Mouse (Mus musculus) limb, embryonic 15.5 days (tissue): ENCODE data around the gene Necab3. TPM values are rescaled to one million over a fixed set of nuclear protein-coding genes. Genes with fewer than 3 reads are reported as not detected.

Experiments used
- ATAC-seq: fragments of 200-750 bp; cut with Nextera tagmentation; 2 replicates; pipeline ENCODE4 v1.8.0; 2017; ENCODE audit warnings: low read depth, moderate TSS enrichment; ENCODE audit not compliant: insufficient number of reproducible peaks, low FRiP score, low TSS enrichment
- H3K27ac ChIP-seq: fragments of 300-500 bp; sonication (generic); 2 replicates; pipeline ENCODE4 v1.5.1; 2015; ENCODE audit warnings: moderate library complexity, mild to moderate bottlenecking, inconsistent platforms
- H3K27me3 ChIP-seq: fragments of 300-500 bp; sonication (generic); 2 replicates; pipeline ENCODE4 v1.6.1; 2015; ENCODE audit warnings: inconsistent platforms
- H3K36me3 ChIP-seq: fragments of 300-500 bp; sonication (generic); 2 replicates; pipeline ENCODE4 v1.6.1; 2015; ENCODE audit warnings: inconsistent platforms
- H3K4me1 ChIP-seq: fragments of 300-500 bp; sonication (generic); 2 replicates; pipeline ENCODE4 v1.6.1; 2015; ENCODE audit warnings: inconsistent platforms
- H3K4me2 ChIP-seq: fragments of 300-500 bp; sonication (generic); 2 replicates; pipeline ENCODE4 v1.6.1; 2015; ENCODE audit warnings: mild to moderate bottlenecking, inconsistent platforms
- H3K4me3 ChIP-seq: fragments of 300-500 bp; sonication (generic); 2 replicates; pipeline ENCODE4 v1.5.1; 2015; ENCODE audit warnings: mild to moderate bottlenecking, inconsistent platforms
- H3K9ac ChIP-seq: fragments of 300-500 bp; sonication (generic); 2 replicates; pipeline ENCODE4 v1.6.1; 2015; ENCODE audit warnings: inconsistent platforms
- H3K9me3 ChIP-seq: fragments of 300-500 bp; sonication (generic); 2 replicates; pipeline ENCODE4 v1.6.1; 2016; ENCODE audit warnings: inconsistent platforms
- WGBS: fragments of 180-500 bp; shearing (Covaris S2); methylation state at CpG from one replicate; pipeline ENCODE4 v1.1.7; 2015; 5-methylcytosine and 5-hydroxymethylcytosine counted together
- polyA plus RNA-seq: library from polyadenylated mRNA; unstranded; fragments of >200 nt; fragmentation: Nextera tagmentation; extraction: Ambion mirVana; gene quantifications from 2 replicates; pipeline ENCODE4 v1.2.1, GENCODE M21; 2015

Gene Necab3
- polyA plus RNA-seq, 1 experiment from 2014 or later: 4.0 TPM

GRCm38 (mm10) chr2:154551927-154552326, 6.8 kb downstream of the Necab3 start:
- H3K4me2 ChIP-seq: peak overlapping the region; percentile 35
- H3K4me3 ChIP-seq: peak overlapping the region; percentile 11
- peaks cover 29% of the 10 kb centered on the region for H3K4me1 ChIP-seq
- H3K27me3 ChIP-seq: peaks cover 13% of the 10 kb centered on the region; the same call in 1 of the 2 replicates
- H3K9me3 ChIP-seq: no peaks in the 10 kb centered on the region
- no peak for ATAC-seq
- no peaks in the 10 kb centered on the region for H3K36me3 ChIP-seq
- no peak overlapping the region for H3K9ac ChIP-seq
- 24% methylated on average over 21 of the region's 21 CpGs for WGBS
- H3K27ac ChIP-seq: no peak overlapping the region

GRCm38 (mm10) chr2:154551476-154551875, 7.2 kb downstream of the Necab3 start, which contains the start of gene Actl10:
Actl10 (plus strand) TSS chr2:154551776.
- Histone ChIP-seq H3K4me2 (peak within 1 kb of the TSS; percentile 35), H3K27me3 (peaks cover 13% of the 10 kb centered on the region; the same call in 1 of the 2 replicates), H3K36me3 (no peaks in the 10 kb centered on the region), H3K9me3 (no peaks in the 10 kb centered on the region), H3K4me3 (peak within 1 kb of the TSS; percentile 11), H3K27ac (0 out of 2 replicates have a peak within 1 kb of the TSS, but pooled peaks have one; percentile 23), H3K4me1 (peaks cover 28% of the 10 kb centered on the region), H3K9ac (no peak within 1 kb of the TSS)
- WGBS: 78% methylated on average over 4 of the region's 4 CpGs
- no peak for ATAC-seq

- peaks cover 28% of the 10 kb centered on the region for H3K4me1 ChIP-seq
- no peaks in the 10 kb centered on the region for H3K9me3 ChIP-seq
- H3K4me3 ChIP-seq: no peak overlapping the region
- WGBS: 67% methylated on average over 2 of the region's 2 CpGs
- H3K27me3 ChIP-seq: peaks cover 13% of the 10 kb centered on the region; the same call in 1 of the 2 replicates
- no peak overlapping the region for H3K9ac ChIP-seq
- no peak overlapping the region for H3K27ac ChIP-seq
- H3K36me3 ChIP-seq: no peaks in the 10 kb centered on the region
- no peak for ATAC-seq
- H3K4me2 ChIP-seq: no peak overlapping the region
Observed at GRCm38 (mm10) chr2:154550937-154551336, 7.8 kb downstream of the Necab3 start.

GRCm38 (mm10) chr2:154549886-154550189, 8.9 kb downstream of the Necab3 start:
- H3K27me3 ChIP-seq: peaks cover 13% of the 10 kb centered on the region; the same call in 1 of the 2 replicates
- H3K27ac ChIP-seq: no peak overlapping the region

GRCm38 (mm10) chr2:154549127-154549885, 9.4 kb downstream of the Necab3 start:
- Histone ChIP-seq H3K4me1 (peaks cover 28% of the 10 kb centered on the region), H3K36me3 (no peaks in the 10 kb centered on the region), H3K27ac (no peak overlapping the region), H3K4me3 (peak overlapping the region; percentile 49), H3K4me2 (peak overlapping the region; percentile 96), H3K27me3 (peaks cover 13% of the 10 kb centered on the region; the same call in 1 of the 2 replicates), H3K9me3 (no peaks in the 10 kb centered on the region), H3K9ac (peak overlapping the region; percentile 35)
- ATAC-seq: peak; percentile 55; the same call in 1 of the 2 replicates
- WGBS: 3% methylated on average over 48 of the region's 48 CpGs

More at GRCm38 (mm10) chr2:154549886-154550189, 8.9 kb downstream of the Necab3 start:
- H3K9ac ChIP-seq: no peak overlapping the region
- no peaks in the 10 kb centered on the region for H3K9me3 ChIP-seq
- WGBS: 15% methylated on average over 20 of the region's 20 CpGs
- peak overlapping the region; percentile 49 for H3K4me3 ChIP-seq
- ATAC-seq: no peak
- H3K4me1 ChIP-seq: peaks cover 28% of the 10 kb centered on the region
- H3K4me2 ChIP-seq: peak overlapping the region; percentile 96
- no peaks in the 10 kb centered on the region for H3K36me3 ChIP-seq

- H3K27me3 ChIP-seq: peaks cover 13% of the 10 kb centered on the region; the same call in 1 of the 2 replicates
- H3K27ac ChIP-seq: no peak overlapping the region
- 59% methylated on average over 3 of the region's 3 CpGs for WGBS
Observed at GRCm38 (mm10) chr2:154548688-154549087, 10.0 kb downstream of the Necab3 start.

GRCm38 (mm10) chr2:154546711-154547110, 12.0 kb downstream of the Necab3 start, which contains the start of gene 1700003F12Rik:
1700003F12Rik (plus strand) TSS chr2:154547085.
- no peak within 1 kb of the TSS for H3K9ac ChIP-seq
- ATAC-seq: no peak
- H3K9me3 ChIP-seq: no peaks in the 10 kb centered on the region
- no peaks in the 10 kb centered on the region for H3K36me3 ChIP-seq
- WGBS: 93% methylated on average over 10 of the region's 10 CpGs
- H3K4me1 ChIP-seq: peaks cover 23% of the 10 kb centered on the region
- no peak within 1 kb of the TSS for H3K27ac ChIP-seq
- H3K4me2 ChIP-seq: no peak within 1 kb of the TSS
- H3K4me3 ChIP-seq: no peak within 1 kb of the TSS
- peaks cover 13% of the 10 kb centered on the region; the same call in 1 of the 2 replicates for H3K27me3 ChIP-seq

More at GRCm38 (mm10) chr2:154548688-154549087, 10.0 kb downstream of the Necab3 start:
- no peaks in the 10 kb centered on the region for H3K36me3 ChIP-seq
- H3K9ac ChIP-seq: no peak overlapping the region
- H3K9me3 ChIP-seq: no peaks in the 10 kb centered on the region
- ATAC-seq: no peak
- no peak overlapping the region for H3K4me2 ChIP-seq
- no peak overlapping the region for H3K4me3 ChIP-seq
- peaks cover 32% of the 10 kb centered on the region for H3K4me1 ChIP-seq

- no peak for ATAC-seq
- Histone ChIP-seq H3K27ac (peak overlapping the region; percentile 3; the same call in 1 of the 2 replicates), H3K9me3 (no peaks in the 10 kb centered on the region), H3K36me3 (no peaks in the 10 kb centered on the region), H3K4me2 (no peak overlapping the region), H3K4me1 (peaks cover 9% of the 10 kb centered on the region; the same call in 1 of the 2 replicates), H3K4me3 (no peak overlapping the region), H3K27me3 (no peaks in the 10 kb centered on the region), H3K9ac (no peak overlapping the region)
- 91% methylated on average over 9 of the region's 9 CpGs for WGBS
Observed at GRCm38 (mm10) chr2:154543567-154544347, 14.9 kb downstream of the Necab3 start.

GRCm38 (mm10) chr2:154541630-154542029, 17.1 kb downstream of the Necab3 start:
- ATAC-seq: no peak
- H3K9me3 ChIP-seq: no peaks in the 10 kb centered on the region
- H3K4me1 ChIP-seq: peaks cover 7% of the 10 kb centered on the region; the same call in 1 of the 2 replicates
- 80% methylated on average over 2 of the region's 2 CpGs for WGBS
- no peaks in the 10 kb centered on the region for H3K27me3 ChIP-seq
- H3K36me3 ChIP-seq: peaks cover 4% of the 10 kb centered on the region; the same call in 1 of the 2 replicates
- no peak overlapping the region for H3K27ac ChIP-seq
- H3K4me2 ChIP-seq: no peak overlapping the region
- H3K9ac ChIP-seq: no peak overlapping the region
- H3K4me3 ChIP-seq: no peak overlapping the region

- Histone ChIP-seq H3K4me3 (no peak overlapping the region), H3K27me3 (no peaks in the 10 kb centered on the region), H3K27ac (no peak overlapping the region), H3K9me3 (no peaks in the 10 kb centered on the region), H3K9ac (no peak overlapping the region), H3K4me2 (no peak overlapping the region), H3K36me3 (peaks cover 22% of the 10 kb centered on the region), H3K4me1 (peaks cover 7% of the 10 kb centered on the region; the same call in 1 of the 2 replicates)
- no peak for ATAC-seq
- WGBS: 73% methylated on average over 3 of the region's 3 CpGs
Observed at GRCm38 (mm10) chr2:154539720-154540119, 19.0 kb downstream of the Necab3 start.

GRCm38 (mm10) chr2:154538710-154539109, 20.0 kb downstream of the Necab3 start:
- H3K4me1 ChIP-seq: peaks cover 4% of the 10 kb centered on the region; the same call in 1 of the 2 replicates
- H3K27me3 ChIP-seq: no peaks in the 10 kb centered on the region
- no peak overlapping the region for H3K4me2 ChIP-seq
- H3K9ac ChIP-seq: no peak overlapping the region
- H3K9me3 ChIP-seq: no peaks in the 10 kb centered on the region
- no peak for ATAC-seq
- peaks cover 29% of the 10 kb centered on the region for H3K36me3 ChIP-seq
- H3K27ac ChIP-seq: 0 out of 2 replicates have a peak overlapping the region, but pooled peaks have one; percentile 48
- 68% methylated on average over 3 of the region's 3 CpGs for WGBS
- no peak overlapping the region for H3K4me3 ChIP-seq
